ENCODE assay signal across 19 mouse cellular contexts in genomic region chr4:155336284-155337050, GRCm38 (mm10).
"Had no signal": no experiment of that assay in that cellular context is flagged by ENCODE, and none has a peak within 500 bp of the region (broad histone marks: within the 10 kb centered on the region; RNA-seq: fewer than 3 reads in every experiment).

No protein-coding gene starts in this region.

- H3K27ac ChIP-seq: kidney, embryonic 15.5 days; limb, embryonic 12.5 days; limb, embryonic 15.5 days; liver, embryonic 14.5 days; macrophage; midbrain, embryonic 12.5 days; midbrain, embryonic 15.5 days; neural tube, embryonic 12.5 days; neural tube, embryonic 15.5 days; stomach, embryonic 15.5 days had no signal

- DNase-seq: kidney, adult 2 months; kidney, postnatal 10 days; kidney, postnatal 36 days; left cerebral cortex, postnatal 4 days; liver, postnatal 0 days; lung, embryonic 14.5 days; right cerebral cortex, postnatal 25 days; spleen, adult 18-20 months; thymus, postnatal 25 days had no signal

- H3K4me3 ChIP-seq: kidney, embryonic 15.5 days; limb, embryonic 12.5 days; limb, embryonic 15.5 days; midbrain, embryonic 12.5 days; midbrain, embryonic 15.5 days; neural tube, embryonic 12.5 days; neural tube, embryonic 15.5 days; stomach, embryonic 15.5 days had no signal
